Mouse (Mus musculus) kidney, postnatal 14 days (tissue): Measurements from ENCODE around the gene Tmem51.
"Not testable (repeated sequence)": the region's sequence is repeated elsewhere in the genome, so short reads cannot be mapped to it uniquely, and the experiment has no call there.

Experiments
- DNase-seq: peaks from one replicate; pipeline ENCODE4 v3.0.0; 2022; ENCODE audit warnings: mixed read lengths

The Tmem51 gene

GRCm38 (mm10) chr4:142014659-142015608, 69.2 kb downstream of the Tmem51 start, which contains the start of gene Fhad1:
Gene Fhad1 (minus strand): TSS chr4:142015082.
- DNase-seq, result peak; percentile 94

- DNase-seq, result no peak
Observed at GRCm38 (mm10) chr4:142011236-142011635, 72.9 kb downstream of the Tmem51 start.

DNA sequence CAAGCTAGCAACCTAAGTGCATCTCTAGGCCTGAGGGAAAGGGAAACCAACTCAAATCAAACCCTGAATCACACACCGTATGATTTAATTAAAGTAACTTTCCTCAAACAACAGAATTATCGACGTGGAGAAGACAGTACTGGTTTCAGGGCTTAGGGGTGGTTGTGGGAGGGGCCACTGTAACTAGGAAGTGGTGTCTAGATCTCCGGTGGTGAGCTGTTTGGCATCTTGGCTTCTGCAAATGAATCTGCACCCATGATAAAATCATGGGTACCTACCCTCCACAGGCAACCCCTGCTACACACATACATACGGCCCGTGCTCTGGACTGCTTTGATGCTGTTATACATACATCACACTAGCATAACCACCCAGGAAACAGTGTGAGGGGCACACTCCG, 73.7 kb downstream of the Tmem51 start:
- DNase-seq, result no peak

DNA sequence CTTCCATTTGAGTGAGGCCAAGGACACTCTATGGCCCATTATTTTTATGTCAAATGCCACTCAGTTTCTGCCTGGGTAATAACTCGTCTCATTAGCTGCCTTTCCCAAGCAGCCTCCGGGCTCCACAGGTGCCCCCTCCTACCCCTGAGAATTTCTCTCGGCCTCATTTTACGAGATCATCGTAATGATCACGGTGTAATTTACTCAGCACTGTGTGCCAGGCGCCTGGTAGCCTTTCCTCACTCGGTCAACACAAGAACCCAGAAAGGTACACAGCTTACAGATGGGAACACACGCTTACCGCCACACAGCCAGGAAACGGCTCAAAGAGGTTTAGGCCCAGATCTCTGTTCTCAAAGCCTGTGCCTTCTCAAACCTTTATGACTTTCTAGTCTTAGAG, 75.9 kb downstream of the Tmem51 start:
- no peak for DNase-seq

GRCm38 (mm10) chr4:142000581-142000980, 83.5 kb downstream of the Tmem51 start:
- DNase-seq, result peak; percentile 38

- peak; percentile 69 for DNase-seq
Observed at GRCm38 (mm10) chr4:141999494-142000074, 84.5 kb downstream of the Tmem51 start.

GRCm38 (mm10) chr4:141998282-141998821, 85.8 kb downstream of the Tmem51 start:
- no peak for DNase-seq

DNA sequence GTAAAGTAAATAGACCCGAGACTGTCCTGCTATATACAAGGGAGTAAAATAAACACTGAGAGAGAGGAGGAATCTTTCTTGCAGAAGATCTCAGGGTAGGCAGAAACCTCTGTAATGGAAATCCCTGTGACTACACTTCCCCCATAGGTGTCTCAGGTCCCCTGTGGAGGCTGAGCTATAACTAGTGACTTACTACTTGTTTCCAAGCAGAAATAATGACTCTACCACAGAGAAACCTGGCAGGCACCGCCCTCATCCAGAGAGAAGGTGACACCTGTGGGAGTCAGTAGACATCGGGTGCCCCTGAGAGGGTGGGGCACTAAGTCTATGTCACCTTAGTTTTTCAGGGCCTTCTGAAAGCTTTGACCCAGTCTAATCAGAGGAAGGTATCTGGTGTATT, 87.2 kb downstream of the Tmem51 start:
- DNase-seq, result no peak

DNA sequence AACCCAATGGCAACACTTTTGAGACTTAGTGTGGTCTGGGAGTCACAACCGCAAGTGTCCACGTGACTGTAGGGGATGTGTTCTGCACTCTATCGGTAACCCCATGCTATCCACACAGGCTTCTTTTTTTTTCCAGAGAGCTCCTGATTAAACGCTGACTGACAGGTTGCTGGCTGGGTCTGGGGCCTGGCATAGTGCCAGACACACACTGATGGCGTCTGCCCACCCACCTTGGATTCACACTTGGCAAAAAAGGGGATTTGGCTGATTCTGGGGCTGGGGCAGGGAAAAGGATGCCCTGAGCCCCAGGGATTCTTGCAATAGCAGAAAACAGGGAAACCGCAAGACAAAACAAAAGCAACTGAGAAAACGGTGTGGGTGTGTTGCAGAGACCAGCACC, 88.0 kb downstream of the Tmem51 start:
- DNase-seq, result no peak

DNA sequence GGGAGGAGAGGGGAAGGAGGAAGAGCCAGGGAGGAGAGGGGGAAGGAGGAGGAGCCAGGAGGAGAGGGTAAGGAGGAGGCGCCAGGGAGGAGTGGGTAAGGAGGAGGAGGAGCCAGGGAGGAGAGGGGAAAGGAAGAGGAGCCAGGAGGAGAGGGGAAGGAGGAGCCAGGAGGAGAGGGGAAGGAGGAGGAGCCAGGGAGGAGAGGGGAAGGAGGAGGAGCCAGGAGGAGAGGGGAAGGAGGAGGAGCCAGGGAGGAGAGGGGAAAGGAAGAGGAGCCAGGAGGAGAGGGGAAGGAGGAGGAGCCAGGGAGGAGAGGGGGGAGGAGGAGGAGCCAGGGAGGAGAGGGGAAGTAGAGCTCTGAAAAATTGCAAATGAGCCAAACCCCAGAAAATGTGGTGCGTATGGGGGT, 90.0 kb downstream of the Tmem51 start:
- not testable (repeated sequence) for DNase-seq

DNA sequence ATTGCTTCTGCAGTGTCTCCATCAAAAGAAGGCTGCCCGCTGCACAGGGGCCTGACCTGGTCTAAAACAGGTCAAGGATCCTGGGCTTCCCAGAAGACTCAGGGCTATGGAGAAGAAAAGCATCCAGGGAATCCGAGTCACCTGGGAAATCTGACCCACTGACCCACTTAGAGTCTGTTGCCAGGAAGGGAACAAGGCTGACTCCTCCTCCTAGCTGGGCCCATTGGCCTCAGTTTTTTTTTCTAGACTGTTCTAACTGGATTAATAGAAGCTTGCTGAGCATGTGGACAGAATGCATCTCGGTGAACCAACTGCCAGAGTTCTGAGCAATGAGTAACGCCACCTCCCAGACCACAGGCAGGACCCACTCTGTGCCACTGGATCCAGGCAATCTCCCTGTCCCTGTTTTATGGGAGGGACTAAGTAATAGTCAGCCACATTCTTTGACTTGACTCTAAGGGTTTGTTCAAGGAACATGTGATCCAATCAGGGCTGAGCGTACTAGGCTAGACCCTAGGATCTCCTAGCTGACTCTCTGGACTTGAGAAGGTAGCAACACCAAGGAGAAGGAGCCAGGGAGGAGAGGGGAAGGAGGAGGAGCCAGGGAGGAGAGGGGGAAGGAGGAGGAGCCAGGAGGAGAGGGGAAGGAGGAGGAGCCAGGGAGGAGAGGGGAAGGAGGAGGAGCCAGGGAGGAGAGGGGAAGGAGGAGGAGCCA, 90.6 kb downstream of the Tmem51 start:
- DNase-seq, result no peak

DNA sequence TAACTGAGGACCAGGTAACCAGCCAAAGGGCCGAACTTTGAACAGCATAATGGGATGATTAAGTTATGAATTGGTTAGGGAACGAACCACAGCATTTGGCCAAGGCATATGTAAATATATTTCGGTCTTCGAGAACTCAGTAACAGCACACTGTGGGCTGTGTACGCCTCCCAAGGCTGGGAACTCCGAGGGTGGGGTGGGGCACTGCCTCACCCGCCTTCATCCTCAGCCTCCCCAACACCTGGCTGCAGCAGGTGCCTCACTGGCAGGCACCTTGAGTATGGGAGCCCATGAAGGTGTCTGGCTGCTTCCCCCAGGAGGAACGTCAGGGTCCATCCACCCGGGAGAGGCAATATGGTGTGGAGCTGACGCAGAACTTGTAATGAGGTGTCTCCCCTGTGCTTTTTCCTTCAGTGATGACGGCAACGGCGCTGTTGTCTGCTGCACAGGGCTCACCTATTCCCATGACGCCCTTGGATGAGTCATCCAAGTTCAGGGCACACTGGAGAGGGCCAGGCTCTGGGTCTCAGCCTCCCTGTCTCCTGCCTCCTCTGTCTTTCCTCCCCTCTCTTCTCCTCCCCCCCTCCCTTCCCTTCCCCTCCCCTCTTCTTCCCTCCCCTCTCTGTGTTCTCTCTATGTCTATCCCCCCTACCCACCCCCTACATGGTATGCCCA, 91.4 kb downstream of the Tmem51 start:
- no peak for DNase-seq

GRCm38 (mm10) chr4:141988178-141988577, 95.9 kb downstream of the Tmem51 start:
- DNase-seq, result no peak

GRCm38 (mm10) chr4:141983689-141984088, 100.4 kb downstream of the Tmem51 start:
- DNase-seq, result no peak

DNA sequence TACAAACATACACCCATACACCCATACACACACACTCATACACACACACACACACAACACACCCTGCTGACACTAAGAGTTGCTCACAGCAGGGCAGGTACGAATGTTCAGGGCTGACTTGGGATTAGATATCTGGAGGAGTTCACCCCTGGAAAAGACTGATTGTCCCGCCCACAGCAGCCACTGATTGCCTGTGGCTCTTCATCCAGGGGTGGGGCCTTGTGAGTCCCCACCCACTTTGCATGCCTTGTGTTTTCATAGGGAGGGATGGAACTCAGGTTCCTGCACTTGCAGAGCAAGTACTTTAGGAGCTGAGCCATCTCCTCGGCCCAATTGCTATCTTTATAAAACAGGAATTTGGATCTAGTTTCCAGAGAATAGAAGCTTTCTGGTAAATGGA, 102.6 kb downstream of the Tmem51 start:
- DNase-seq, result no peak
